Mouse (Mus musculus) liver, postnatal 0 days (tissue): Measurements from ENCODE around the gene Olfr56.
A peak's percentile ranks its signal among the peaks of the same experiment; 100 is the strongest.

Experiments used
- CTCF ChIP-seq: sonication (generic); IDR thresholded peaks from 2 replicates; pipeline ENCODE4 v1.5.1; 2016; ENCODE audit warnings: antibody characterized with exemption, low read depth
- EP300 ChIP-seq: IDR thresholded peaks from 2 replicates; pipeline ENCODE4 v1.6.1; 2016; ENCODE audit warnings: antibody characterized with exemption, low read depth, mild to moderate bottlenecking

DNA sequence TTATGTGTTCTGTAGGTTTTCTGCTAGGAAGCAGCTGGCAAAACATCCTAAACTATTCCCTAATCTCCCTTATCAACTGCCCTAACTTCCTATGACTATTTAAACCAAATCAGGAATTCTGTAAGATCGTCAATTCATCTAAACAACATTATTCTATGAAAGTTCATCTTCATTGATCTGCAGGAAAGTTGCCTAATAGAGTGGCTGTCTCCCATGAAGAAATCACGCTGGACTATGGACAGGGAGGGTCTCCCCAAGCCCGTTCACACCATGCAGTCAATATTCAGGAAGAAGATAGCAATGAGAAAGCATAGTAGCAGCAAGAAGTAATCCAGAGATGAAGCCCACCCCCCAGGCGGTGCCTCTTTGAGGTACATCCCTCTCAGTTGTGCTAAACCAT lies 112.5 kb downstream of the Olfr56 start:
- peak; percentile 84 for TF ChIP-seq EP300
- TF ChIP-seq CTCF, result no peak
